Mouse (Mus musculus) MEL (cell line): Measurements from ENCODE around the gene Nudt17. TPM values are rescaled to one million over a fixed set of nuclear protein-coding genes. Genes with fewer than 3 reads are reported as not detected.
A peak's percentile ranks its signal among the peaks of the same experiment; 100 is the strongest.

Experiments used
- DNase-seq: peaks from one replicate; pipeline ENCODE4 v3.0.0; 2011; ENCODE audit warnings: low read depth, low spot score
- H3K27ac ChIP-seq: 2 replicates; pipeline ENCODE4 v1.5.1; 2012; ENCODE audit warnings: low read depth, mild to moderate bottlenecking, control low read depth, low read length, moderate library complexity; ENCODE audit not compliant: control insufficient read depth
- H3K27me3 ChIP-seq, 2 experiments: fragments of 150-350 bp in 1 of 2; sonication (generic) in 1 of 2; 2 replicates each; pipeline ENCODE4 v1.6.1; 2012; ENCODE audit warnings: low read length in 2 of 2, mild to moderate bottlenecking in 2 of 2, improper control_type of control experiment in 1 of 2, moderate library complexity in 1 of 2; ENCODE audit not compliant: insufficient read depth in 2 of 2, control insufficient read depth in 1 of 2
- H3K36me3 ChIP-seq, 2 experiments: 2 replicates each; pipeline ENCODE4 v1.6.1; 2012 to 2014; ENCODE audit warnings: low read length in 2 of 2, improper control_type of control experiment in 1 of 2, inconsistent platforms in 1 of 2, mild to moderate bottlenecking in 1 of 2; ENCODE audit not compliant: insufficient read depth in 2 of 2, control insufficient read depth in 1 of 2
- H3K4me1 ChIP-seq, 2 experiments: fragments of 150-350 bp in 1 of 2; sonication (generic) in 1 of 2; 2 replicates each; pipeline ENCODE4 v1.6.1; 2012; ENCODE audit warnings: low read length in 2 of 2, improper control_type of control experiment in 1 of 2, mild to moderate bottlenecking in 1 of 2; ENCODE audit not compliant: insufficient read depth in 2 of 2, control insufficient read depth in 1 of 2
- H3K4me3 ChIP-seq, 2 experiments: fragments of 150-350 bp in 1 of 2; sonication (generic) in 1 of 2; 2 replicates each; pipeline ENCODE4 v1.5.1; 2012; ENCODE audit warnings: low read depth in 2 of 2, low read length in 2 of 2, mild to moderate bottlenecking in 2 of 2, moderate library complexity in 2 of 2, control low read depth in 1 of 2, improper control_type of control experiment in 1 of 2; ENCODE audit not compliant: control insufficient read depth in 1 of 2, insufficient read depth in 1 of 2
- H3K79me2 ChIP-seq: 2 replicates; pipeline ENCODE4 v1.6.1; 2012; ENCODE audit warnings: mild to moderate bottlenecking, low read length, moderate library complexity; ENCODE audit not compliant: control insufficient read depth, poor library complexity, insufficient read depth
- H3K9ac ChIP-seq: 2 replicates; pipeline ENCODE4 v1.6.1; 2012; ENCODE audit warnings: low read depth, mild to moderate bottlenecking, control low read depth, low read length, moderate library complexity; ENCODE audit not compliant: control insufficient read depth, poor library complexity, severe bottlenecking
- H3K9me3 ChIP-seq: fragments of 150-350 bp; sonication (generic); replicated peaks from 2 replicates; pipeline ENCODE4 v1.6.1; 2012; ENCODE audit warnings: mild to moderate bottlenecking, low read length, improper control_type of control experiment, moderate library complexity; ENCODE audit not compliant: insufficient read depth
- CHD1 ChIP-seq: IDR thresholded peaks from 2 replicates; pipeline ENCODE4 v1.6.1; 2012; ENCODE audit warnings: low read depth, mild to moderate bottlenecking, inconsistent platforms, low read length, improper control_type of control experiment
- CTCF ChIP-seq, 3 experiments: IDR thresholded peaks in 2 of 3; conservative IDR thresholded peaks in 1 of 3; 2 replicates each; pipeline ENCODE4 v1.5.1; 2011 to 2012; ENCODE audit warnings: low read length in 3 of 3, low read depth in 2 of 3, mild to moderate bottlenecking in 2 of 3, improper control_type of control experiment in 1 of 3, inconsistent platforms in 1 of 3, mixed read lengths in 1 of 3, moderate library complexity in 1 of 3; ENCODE audit not compliant: control insufficient read depth in 1 of 3, insufficient read depth in 1 of 3, poor library complexity in 1 of 3, severe bottlenecking in 1 of 3
- ETS1 ChIP-seq: IDR thresholded peaks from 2 replicates; pipeline ENCODE4 v1.6.1; 2012; ENCODE audit warnings: low read depth, mild to moderate bottlenecking, inconsistent platforms, low read length, improper control_type of control experiment, moderate library complexity
- GATA1 ChIP-seq: IDR thresholded peaks from 2 replicates; pipeline ENCODE4 v1.6.1; 2011; ENCODE audit warnings: low read depth, low read length, improper control_type of control experiment
- MAFK ChIP-seq: IDR thresholded peaks from 2 replicates; pipeline ENCODE4 v1.6.1; 2011; ENCODE audit warnings: low read depth, mild to moderate bottlenecking, low read length, improper control_type of control experiment, borderline replicate concordance
- MAX ChIP-seq: IDR thresholded peaks from 2 replicates; pipeline ENCODE4 v1.6.1; 2011; ENCODE audit warnings: low read length, improper control_type of control experiment
- MAZ ChIP-seq: IDR thresholded peaks from 2 replicates; pipeline ENCODE4 v1.6.1; 2012; ENCODE audit warnings: low read depth, mild to moderate bottlenecking, inconsistent platforms, low read length, improper control_type of control experiment
- MXI1 ChIP-seq: IDR thresholded peaks from 2 replicates; pipeline ENCODE4 v1.6.1; 2011; ENCODE audit warnings: mild to moderate bottlenecking, low read depth, low read length, improper control_type of control experiment
- MYB ChIP-seq: IDR thresholded peaks from 2 replicates; pipeline ENCODE4 v1.6.1; 2011; ENCODE audit warnings: mild to moderate bottlenecking, low read depth, low read length, improper control_type of control experiment
- NELFE ChIP-seq: IDR thresholded peaks from 2 replicates; pipeline ENCODE4 v1.6.1; 2011; ENCODE audit warnings: low read depth, low read length, improper control_type of control experiment
- NRF1 ChIP-seq: IDR thresholded peaks from 2 replicates; pipeline ENCODE4 v1.6.1; 2014; ENCODE audit warnings: low read depth, mild to moderate bottlenecking, inconsistent platforms, low read length, improper control_type of control experiment, moderate library complexity; ENCODE audit not compliant: poor library complexity, insufficient read depth, severe bottlenecking
- POLR2AphosphoS5 ChIP-seq: IDR thresholded peaks from 2 replicates; pipeline ENCODE4 v1.6.1; 2012; ENCODE audit warnings: low read depth, borderline replicate concordance, mild to moderate bottlenecking, inconsistent platforms, low read length, moderate library complexity, mixed read lengths
- RAD21 ChIP-seq: IDR thresholded peaks from 2 replicates; pipeline ENCODE4 v1.6.1; 2011; ENCODE audit warnings: mild to moderate bottlenecking, low read depth, low read length, improper control_type of control experiment
- RCOR1 ChIP-seq: IDR thresholded peaks from 2 replicates; pipeline ENCODE4 v1.6.1; 2012; ENCODE audit warnings: low read depth, mild to moderate bottlenecking, inconsistent platforms, low read length, improper control_type of control experiment
- SMC3 ChIP-seq: IDR thresholded peaks from 2 replicates; pipeline ENCODE4 v1.6.1; 2011; ENCODE audit warnings: low read depth, low read length, improper control_type of control experiment
- TAL1 ChIP-seq: IDR thresholded peaks from 2 replicates; pipeline ENCODE4 v1.6.1; 2012; ENCODE audit warnings: mild to moderate bottlenecking, inconsistent platforms, low read length, moderate library complexity, mixed read lengths
- TCF12 ChIP-seq: IDR thresholded peaks from 2 replicates; pipeline ENCODE4 v1.6.1; 2014; ENCODE audit warnings: low read depth, mild to moderate bottlenecking, inconsistent platforms, low read length, improper control_type of control experiment, moderate library complexity
- USF1 ChIP-seq: IDR thresholded peaks from 2 replicates; pipeline ENCODE4 v1.6.1; 2014; ENCODE audit warnings: low read depth, mild to moderate bottlenecking, inconsistent platforms, low read length, improper control_type of control experiment, moderate library complexity
- ZC3H11A ChIP-seq: IDR thresholded peaks from 2 replicates; pipeline ENCODE4 v1.6.1; 2012; ENCODE audit warnings: low read depth, mild to moderate bottlenecking, inconsistent platforms, low read length, improper control_type of control experiment
- ZNF384 ChIP-seq: IDR thresholded peaks from 2 replicates; pipeline ENCODE4 v1.6.1; 2012; ENCODE audit warnings: low read depth, mild to moderate bottlenecking, inconsistent platforms, low read length, improper control_type of control experiment
- polyA plus RNA-seq, 2 experiments: library from polyadenylated mRNA; stranded (reverse) in 1 of 2; unstranded in 1 of 2; fragments of >175 nt in 1 of 2; fragments of >200 nt in 1 of 2; gene quantifications; 2 replicates each; pipeline versions ENCODE4 v1.2.1 to v1.2.4; 2012; ENCODE audit warnings: low replicate concordance in 2 of 2, low read depth in 1 of 2; ENCODE audit not compliant: insufficient read length in 2 of 2, insufficient read depth in 1 of 2, missing spikeins in 1 of 2
- total RNA-seq: library from RNA; depleted of rRNA; stranded (reverse); fragments of 300-350 nt; gene quantifications from 2 replicates; pipeline ENCODE4 v1.2.3, GENCODE M21; 2012

The Nudt17 gene
- total and polyA plus RNA-seq, 3 experiments, result 2.7 to 6.5 TPM; not detected in 1

DNA sequence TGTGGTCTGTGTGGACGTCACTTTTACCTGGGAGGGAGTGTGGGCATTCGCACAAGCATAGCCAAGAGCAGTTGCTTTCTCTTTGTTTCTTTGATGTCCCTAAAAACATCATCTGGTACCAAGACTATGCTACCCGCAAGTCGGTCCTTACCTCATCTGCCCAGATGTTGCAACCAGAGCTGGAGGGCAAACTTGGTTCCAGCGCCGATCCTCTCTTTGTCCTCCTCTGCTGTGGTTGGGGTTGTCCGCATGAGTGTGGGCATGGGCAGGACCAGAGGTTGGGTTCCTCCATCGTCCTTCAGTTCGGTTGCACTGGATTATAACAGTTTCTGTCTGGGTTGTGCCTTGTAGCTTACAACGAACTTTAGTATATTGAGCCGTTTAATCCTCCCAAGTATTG is 2.1 kb downstream of the Nudt17 start:
- Histone ChIP-seq H3K27me3 (no peaks in the 10 kb centered on the region), H3K9me3 (no peaks in the 10 kb centered on the region), H3K79me2 (no peaks in the 10 kb centered on the region; the same call in 1 of the 2 replicates), H3K4me3 (no peak overlapping the region), H3K9ac (no peak overlapping the region), H3K27ac (no peak overlapping the region), H3K4me1 (peaks cover 0 to 12% of the 10 kb centered on the region in 2 experiments; a peak in 2 of 4 replicates), H3K36me3 (peaks cover 3% of the 10 kb centered on the region in 2 experiments; a peak in 3 of 4 replicates)
- TF ChIP-seq CHD1 (no peak), POLR2AphosphoS5 (no peak), MAX (no peak), GATA1 (no peak), TAL1 (no peak), SMC3 (no peak), CTCF (IDR thresholded peaks at IDR 0.05 in 2 of 3, conservative IDR thresholded peaks at IDR 0.05 in 1 of 3; ENCODE audit: control insufficient read depth in 1 of 3, insufficient read depth in 1 of 3, low read depth in 2 of 3, low read length in 3 of 3, poor library complexity in 1 of 3, severe bottlenecking in 1 of 3) (no peak), NRF1 (no peak), RAD21 (no peak), ZC3H11A (no peak), ETS1 (no peak), USF1 (no peak), ZNF384 (no peak), NELFE (no peak), TCF12 (no peak), RCOR1 (no peak), MXI1 (no peak), MAZ (no peak), MYB (no peak), MAFK (no peak)
- DNase-seq, result no peak

DNA sequence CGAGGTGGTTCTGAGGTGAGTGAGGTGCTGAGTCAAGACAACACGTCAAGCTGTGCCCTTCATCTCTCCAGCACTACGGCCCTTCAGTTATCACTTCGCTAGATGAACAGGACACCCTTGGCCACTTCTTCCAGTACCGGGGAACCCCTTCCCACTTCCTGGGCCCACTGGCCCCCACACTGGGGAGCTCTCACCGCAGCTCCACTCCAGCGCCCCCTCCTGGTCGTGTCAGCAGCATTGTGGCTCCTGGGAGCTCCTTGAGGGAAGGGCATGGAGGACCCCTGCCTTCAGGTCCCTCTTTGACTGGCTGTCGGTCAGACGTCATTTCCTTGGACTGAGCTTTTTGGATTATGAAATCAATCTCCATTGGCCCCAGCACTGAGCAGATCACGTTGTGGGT is 3.6 kb downstream of the Nudt17 start:
- Histone ChIP-seq H3K9ac (no peak overlapping the region), H3K4me1 (peaks cover 0 to 12% of the 10 kb centered on the region in 2 experiments; a peak in 2 of 4 replicates), H3K27ac (no peak overlapping the region), H3K79me2 (no peaks in the 10 kb centered on the region; the same call in 1 of the 2 replicates), H3K36me3 (peaks cover 0 to 3% of the 10 kb centered on the region in 2 experiments; a peak in 1 of 4 replicates), H3K27me3 (no peaks in the 10 kb centered on the region), H3K9me3 (no peaks in the 10 kb centered on the region), H3K4me3 (no peak overlapping the region)
- peak; percentile 51 for DNase-seq
- TF ChIP-seq RAD21 (peak; percentile 27), NELFE (no peak), CTCF (IDR thresholded peaks at IDR 0.05 in 2 of 3, conservative IDR thresholded peaks at IDR 0.05 in 1 of 3; ENCODE audit: control insufficient read depth in 1 of 3, insufficient read depth in 1 of 3, low read depth in 2 of 3, low read length in 3 of 3, poor library complexity in 1 of 3, severe bottlenecking in 1 of 3) (peak; percentile 77 to 91 (median 87)), SMC3 (peak; percentile 59)
